In the genomic region with DNA sequence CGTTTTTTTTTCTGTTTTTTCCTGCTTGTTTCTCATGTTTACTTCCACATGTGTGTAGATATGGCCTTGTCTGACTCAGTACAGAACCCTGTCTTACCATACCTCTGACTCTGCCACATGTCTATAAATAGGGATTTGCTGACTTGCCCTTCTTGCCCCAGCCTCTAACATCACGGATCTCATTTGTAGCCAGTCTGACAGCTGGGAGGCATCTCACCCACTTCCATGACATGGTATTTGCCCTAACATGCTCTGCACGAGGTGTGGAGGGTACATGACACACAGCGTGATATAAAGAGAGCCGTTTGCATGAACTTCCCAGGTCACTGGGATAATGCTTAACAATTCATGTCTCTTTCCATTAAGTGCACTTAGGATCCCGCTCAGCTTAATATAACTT, we compare ENCODE assay signal across 12 mouse cellular contexts.
A peak's percentile ranks its signal among the peaks of the same experiment; 100 is the strongest.
DNase-seq lines count a peak whose midpoint lies in the region; ATAC-seq and TF ChIP-seq lines count a peak whose summit lies in the region.
"Had no signal": no experiment of that assay in that cellular context is flagged by ENCODE, and none has a peak within 500 bp of the region (broad histone marks: within the 10 kb centered on the region; RNA-seq: fewer than 3 reads in every experiment).

No protein-coding gene starts in this region.

- no peak overlapping the region for H3K4me3 ChIP-seq in forebrain, embryonic 14.5 days (ENCODE audit: low read depth, low read length)
- H3K4me3 ChIP-seq in forebrain, embryonic 11.5 days (ENCODE audit: low read depth, low read length): no peak overlapping the region
- no peak overlapping the region for H3K4me3 ChIP-seq in kidney, embryonic 15.5 days (replicated peaks)
- no peak overlapping the region for H3K4me3 ChIP-seq in kidney, adult 2 months (ENCODE audit: insufficient read depth, low read depth, low read length)
- no peak overlapping the region for H3K4me3 ChIP-seq in neural tube, embryonic 15.5 days (replicated peaks)
- H3K4me3 ChIP-seq: liver, embryonic 15.5 days had no signal

- no peak overlapping the region for H3K27ac ChIP-seq in forebrain, embryonic 14.5 days (ENCODE audit: low read depth, low read length)
- H3K27ac ChIP-seq in forebrain, embryonic 11.5 days (ENCODE audit: low read depth, low read length): no peak overlapping the region
- peak overlapping the region; percentile 90 for H3K27ac ChIP-seq in kidney, embryonic 15.5 days
- no peak overlapping the region for H3K27ac ChIP-seq in kidney, adult 2 months (ENCODE audit: insufficient read depth, low read depth, low read length)
- no peak overlapping the region; the same call in 1 of the 2 replicates for H3K27ac ChIP-seq in neural tube, embryonic 15.5 days (replicated peaks)
- H3K27ac ChIP-seq: liver, embryonic 15.5 days had no signal

- H3K4me1 ChIP-seq in forebrain, embryonic 14.5 days (ENCODE audit: control insufficient read depth, insufficient read depth, low read length): no peaks in the 10 kb centered on the region; the same call in 1 of the 2 replicates
- no peaks in the 10 kb centered on the region for H3K4me1 ChIP-seq in forebrain, embryonic 11.5 days (replicated peaks; ENCODE audit: control insufficient read depth, insufficient read depth, low read length)
- peaks cover 15% of the 10 kb centered on the region for H3K4me1 ChIP-seq in kidney, embryonic 15.5 days
- no peaks in the 10 kb centered on the region for H3K4me1 ChIP-seq in kidney, adult 2 months (ENCODE audit: control insufficient read depth, insufficient read depth, low read length)
- H3K4me1 ChIP-seq in neural tube, embryonic 15.5 days: peaks cover 6% of the 10 kb centered on the region
- H3K4me1 ChIP-seq: liver, embryonic 15.5 days had no signal

- H3K4me2 ChIP-seq in forebrain, embryonic 14.5 days (ENCODE audit: low read length): no peak overlapping the region
- no peak overlapping the region for H3K4me2 ChIP-seq in forebrain, embryonic 11.5 days (ENCODE audit: low read depth, low read length, severe bottlenecking)
- H3K4me2 ChIP-seq in kidney, embryonic 15.5 days: no peak overlapping the region
- no peak overlapping the region for H3K4me2 ChIP-seq in neural tube, embryonic 15.5 days
- H3K4me2 ChIP-seq: liver, embryonic 15.5 days had no signal

- H3K27me3 ChIP-seq in forebrain, embryonic 14.5 days (replicated peaks; ENCODE audit: control insufficient read depth, insufficient read depth, low read length): no peaks in the 10 kb centered on the region
- no peaks in the 10 kb centered on the region for H3K27me3 ChIP-seq in forebrain, embryonic 11.5 days (ENCODE audit: control insufficient read depth, insufficient read depth, low read length)
- no peaks in the 10 kb centered on the region for H3K27me3 ChIP-seq in kidney, embryonic 15.5 days
- no peaks in the 10 kb centered on the region for H3K27me3 ChIP-seq in kidney, adult 2 months (replicated peaks; ENCODE audit: control insufficient read depth, insufficient read depth, low read length)
- H3K27me3 ChIP-seq in neural tube, embryonic 15.5 days (replicated peaks): no peaks in the 10 kb centered on the region
- H3K27me3 ChIP-seq: liver, embryonic 15.5 days had no signal

- H3K9me3 ChIP-seq in forebrain, embryonic 14.5 days (replicated peaks; ENCODE audit: control insufficient read depth, low read length): no peaks in the 10 kb centered on the region
- H3K9me3 ChIP-seq in forebrain, embryonic 11.5 days (ENCODE audit: control insufficient read depth, low read length): no peaks in the 10 kb centered on the region
- H3K9me3 ChIP-seq in kidney, embryonic 15.5 days (replicated peaks): no peaks in the 10 kb centered on the region
- H3K9me3 ChIP-seq in neural tube, embryonic 15.5 days (replicated peaks): no peaks in the 10 kb centered on the region
- H3K9me3 ChIP-seq: liver, embryonic 15.5 days had no signal

- no peak for TF ChIP-seq CTCF in kidney, adult 2 months (conservative IDR thresholded peaks at IDR 0.05; ENCODE audit: insufficient read depth, insufficient read length, low read depth, low read length)

- DNase-seq in forebrain, embryonic 14.5 days (ENCODE audit: low spot score): no peak
- DNase-seq in forebrain, embryonic 11.5 days (ENCODE audit: low spot score): no peak
- no peak for DNase-seq in kidney, adult 2 months
- peak; percentile 21 for DNase-seq in heart, postnatal 4 days
- peak; percentile 10 for DNase-seq in lung, postnatal 25 days (ENCODE audit: low spot score)
- DNase-seq in cerebellum, adult 9-10 months: no peak
- DNase-seq: cerebellum, adult 8-10 months had no signal

- TF ChIP-seq POLR2A in kidney, adult 2 months (IDR thresholded peaks at IDR 0.05; ENCODE audit: low read depth, low read length): no peak

- no peak overlapping the region for H3K9ac ChIP-seq in forebrain, embryonic 14.5 days (ENCODE audit: low read length)
- H3K9ac ChIP-seq in forebrain, embryonic 11.5 days (ENCODE audit: low read length): no peak overlapping the region
- no peak overlapping the region for H3K9ac ChIP-seq in kidney, embryonic 15.5 days
- no peak overlapping the region for H3K9ac ChIP-seq in neural tube, embryonic 15.5 days (replicated peaks)
- H3K9ac ChIP-seq: liver, embryonic 15.5 days had no signal

- peak; percentile 32; the same call in 1 of the 2 replicates for ATAC-seq in forebrain, embryonic 14.5 days
- no peak for ATAC-seq in forebrain, embryonic 11.5 days (replicated peaks; ENCODE audit: low FRiP score)
- ATAC-seq in kidney, embryonic 15.5 days (replicated peaks; ENCODE audit: low FRiP score): no peak
- no peak for ATAC-seq in neural tube, embryonic 15.5 days (ENCODE audit: low FRiP score)
- ATAC-seq: inflammation-experienced regulatory T-cells, adult 6 months; Patski had no signal

- WGBS in forebrain, embryonic 14.5 days: 70% methylated on average over 6 of the region's 6 CpGs
- 75% methylated on average over 6 of the region's 6 CpGs for WGBS in forebrain, embryonic 11.5 days
- WGBS in kidney, embryonic 15.5 days: 35% methylated on average over 6 of the region's 6 CpGs
- 52% methylated on average over 6 of the region's 6 CpGs for WGBS in kidney, adult 2 months
- 78% methylated on average over 6 of the region's 6 CpGs for WGBS in neural tube, embryonic 15.5 days

- H3K36me3 ChIP-seq in forebrain, embryonic 14.5 days (ENCODE audit: control insufficient read depth, insufficient read depth, low read length): no peaks in the 10 kb centered on the region
- no peaks in the 10 kb centered on the region for H3K36me3 ChIP-seq in forebrain, embryonic 11.5 days (ENCODE audit: control insufficient read depth, insufficient read depth, low read length)
- H3K36me3 ChIP-seq in kidney, embryonic 15.5 days: no peaks in the 10 kb centered on the region
- no peaks in the 10 kb centered on the region for H3K36me3 ChIP-seq in kidney, adult 2 months (ENCODE audit: control insufficient read depth, insufficient read depth, low read length)
- no peaks in the 10 kb centered on the region for H3K36me3 ChIP-seq in neural tube, embryonic 15.5 days
- H3K36me3 ChIP-seq: liver, embryonic 15.5 days had no signal

Comparison
In these comparisons a context has a peak if more than half of its experiments do, and no peak if none do; other contexts are left out.
1. DNase-seq: peak in heart, postnatal 4 days (single experiment) and lung, postnatal 25 days (single experiment); none in forebrain, embryonic 14.5 days (single experiment), forebrain, embryonic 11.5 days (single experiment), kidney, adult 2 months (single experiment) and cerebellum, adult 9-10 months (single experiment).